Mouse (Mus musculus): Measurements from ENCODE around the gene Psen2.

DNA sequence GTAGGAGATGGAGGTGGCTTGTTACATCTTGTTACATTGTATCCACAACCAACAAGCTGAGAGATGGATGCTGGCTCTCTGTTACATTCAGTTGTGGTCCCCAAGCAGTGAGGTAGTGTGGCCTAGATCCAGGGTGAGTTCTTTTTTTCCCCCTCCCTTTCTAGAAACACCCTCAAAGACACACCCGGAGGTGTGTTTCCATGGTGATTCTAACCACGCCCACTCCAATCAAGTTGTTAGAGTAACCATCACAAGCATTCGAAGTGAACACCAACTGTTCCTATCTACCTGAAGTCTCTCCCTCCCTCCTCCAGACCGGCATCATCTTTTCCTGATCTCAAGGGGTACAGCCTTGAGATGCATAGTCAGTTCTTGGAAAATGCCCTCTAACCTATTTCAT, 45.7 kb upstream of the Psen2 start:
- TF ChIP-seq CTCF (IDR thresholded peaks at IDR 0.05) (no peak), EP300 (IDR thresholded peaks at IDR 0.05) (no peak)

All from lung, postnatal 0 days (tissue).